Mouse (Mus musculus): ENCODE measurements around the gene Btbd9.

- TF ChIP-seq POLR2A (IDR thresholded peaks at IDR 0.05; ENCODE audit: borderline replicate concordance, control insufficient read depth, low read depth, low read length), result no peak
- no peak for TF ChIP-seq CTCF (IDR thresholded peaks at IDR 0.05; ENCODE audit: control insufficient read depth, insufficient read depth, low read length)
These were observed 351.1 kb downstream of the Btbd9 start for GRCm38 (mm10) chr17:30225030-30225740.
